Mouse (Mus musculus) small intestine, adult 2 months (tissue): Measurements from ENCODE around the gene Eif2a. TPM values are rescaled to one million over a fixed set of nuclear protein-coding genes. Genes with fewer than 3 reads are reported as not detected.
A peak's percentile ranks its signal among the peaks of the same experiment; 100 is the strongest.

ENCODE experiments used
- H3K27ac ChIP-seq: fragments of 200-500 bp; 2 replicates; pipeline ENCODE4 v1.5.1; 2012; ENCODE audit warnings: low read depth, low read length, control low read depth, inconsistent platforms; ENCODE audit not compliant: insufficient read depth
- H3K27me3 ChIP-seq: fragments of 200-500 bp; 2 replicates; pipeline ENCODE4 v1.6.1; 2012; ENCODE audit warnings: mild to moderate bottlenecking, moderate library complexity, low read length, inconsistent platforms; ENCODE audit not compliant: control insufficient read depth, insufficient read depth
- H3K36me3 ChIP-seq: fragments of 200-500 bp; 2 replicates; pipeline ENCODE4 v1.6.1; 2012; ENCODE audit warnings: mild to moderate bottlenecking, low read length, control low read depth, inconsistent platforms; ENCODE audit not compliant: control insufficient read depth, insufficient read depth
- H3K4me1 ChIP-seq: fragments of 200-500 bp; 2 replicates; pipeline ENCODE4 v1.6.1; 2012; ENCODE audit warnings: low read length, inconsistent platforms, mixed read lengths; ENCODE audit not compliant: control insufficient read depth, insufficient read depth, insufficient read length
- H3K4me3 ChIP-seq: fragments of 200-500 bp; 2 replicates; pipeline ENCODE4 v1.5.1; 2012; ENCODE audit warnings: low read depth, mild to moderate bottlenecking, control low read depth, inconsistent platforms, low read length, moderate library complexity
- CTCF ChIP-seq: fragments of 200-500 bp; IDR thresholded peaks from 2 replicates; pipeline ENCODE4 v1.5.1; 2012; ENCODE audit warnings: low read depth, mild to moderate bottlenecking, control low read depth, inconsistent platforms, low read length, moderate library complexity, mixed read lengths; ENCODE audit not compliant: insufficient replicate concordance, insufficient read length; ENCODE audit errors: extremely low read depth
- POLR2A ChIP-seq: fragments of 200-500 bp; IDR thresholded peaks from 2 replicates; pipeline ENCODE4 v1.6.1; 2012; ENCODE audit warnings: low read depth, mild to moderate bottlenecking, control low read depth, inconsistent platforms, low read length, moderate library complexity
- WGBS: fragments of 180-500 bp; shearing (Covaris S2); methylation state at CpG from one replicate; pipeline ENCODE4 v1.1.7; 2018; 5-methylcytosine and 5-hydroxymethylcytosine counted together
- polyA plus RNA-seq: library from polyadenylated mRNA; depleted of rRNA; stranded (reverse); fragments of >200 nt; gene quantifications from 2 replicates; pipeline ENCODE4 v1.2.3, GENCODE M21; 2012

Gene Eif2a
- polyA plus RNA-seq, 1 experiment, result 1.8 TPM

DNA sequence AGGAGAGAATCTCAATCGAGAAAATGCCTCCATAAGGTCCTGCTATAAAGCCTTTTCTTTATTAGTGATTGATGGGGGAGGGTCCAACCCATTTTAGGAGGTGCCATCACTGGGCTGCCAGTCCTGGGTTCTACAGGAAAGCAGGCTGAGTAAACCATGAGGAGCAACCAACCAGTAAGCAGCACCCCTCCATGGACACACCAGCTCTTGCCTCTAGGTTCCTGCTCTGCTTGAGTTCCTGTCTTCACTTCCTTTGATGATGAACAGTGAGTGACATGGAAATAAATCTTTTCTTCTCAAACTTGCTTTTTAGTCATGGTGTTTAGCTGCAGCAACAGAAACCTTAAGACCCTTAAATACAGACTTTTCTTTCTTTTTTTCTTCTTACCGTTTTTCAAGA is 4.3 kb upstream of the Eif2a start:
- 81% methylated on average over 2 of the region's 2 CpGs for WGBS
- H3K27ac ChIP-seq, result no peak overlapping the region
- TF ChIP-seq CTCF (no peak), POLR2A (no peak)
- no peak overlapping the region for H3K4me3 ChIP-seq
- no peaks in the 10 kb centered on the region for H3K27me3 ChIP-seq
- peaks cover 21% of the 10 kb centered on the region for H3K36me3 ChIP-seq
- no peaks in the 10 kb centered on the region for H3K4me1 ChIP-seq

DNA sequence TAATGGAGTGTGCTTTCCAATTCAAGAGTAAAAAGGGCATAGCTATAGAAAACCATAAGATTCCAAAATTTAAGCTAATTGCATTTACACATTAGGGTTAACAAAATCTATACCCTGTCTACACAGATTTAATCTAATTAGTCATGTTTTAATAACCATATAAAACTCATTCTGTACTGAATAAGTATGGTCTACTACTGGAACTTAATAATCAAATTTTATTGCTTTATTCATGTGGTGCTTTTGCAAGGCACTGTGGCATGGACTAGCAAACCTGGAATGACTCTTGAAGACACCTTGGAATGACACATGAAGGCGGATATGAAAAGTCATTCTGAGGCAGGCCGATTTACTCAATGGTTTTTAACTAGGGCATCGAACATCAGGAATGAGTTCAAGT is 2.2 kb upstream of the Eif2a start:
- Histone ChIP-seq H3K27ac (no peak overlapping the region), H3K36me3 (peaks cover 21% of the 10 kb centered on the region), H3K4me3 (no peak overlapping the region), H3K27me3 (no peaks in the 10 kb centered on the region), H3K4me1 (no peaks in the 10 kb centered on the region)
- TF ChIP-seq POLR2A (no peak), CTCF (no peak)
- 86% methylated on average over 3 of the region's 3 CpGs for WGBS

DNA sequence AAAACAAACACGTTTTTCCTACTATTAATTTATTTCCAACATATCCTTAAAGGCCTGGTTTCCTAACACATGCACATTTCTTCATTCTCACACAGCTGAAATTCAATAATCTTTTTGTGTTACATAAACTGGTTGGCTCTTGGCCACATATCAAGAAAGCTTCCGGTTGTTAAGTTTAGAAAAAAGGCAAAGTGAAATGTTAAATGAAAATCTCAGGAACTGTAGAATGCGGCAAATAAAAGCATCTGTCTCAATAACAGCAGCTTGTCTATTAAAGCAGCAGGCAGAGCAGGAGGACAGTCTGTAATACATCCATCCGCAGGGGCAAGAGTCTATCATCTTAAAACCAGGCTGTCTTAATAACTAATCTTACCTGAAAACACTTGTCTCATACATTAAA is 1.4 kb upstream of the Eif2a start:
- whole genome bisulfite sequencing, result 13% methylated on average over 4 of the region's 4 CpGs
- Histone ChIP-seq H3K27ac (no peak overlapping the region), H3K4me1 (no peaks in the 10 kb centered on the region), H3K27me3 (no peaks in the 10 kb centered on the region), H3K36me3 (peaks cover 21% of the 10 kb centered on the region), H3K4me3 (no peak overlapping the region)
- TF ChIP-seq CTCF, result no peak
- no peak for TF ChIP-seq POLR2A

DNA sequence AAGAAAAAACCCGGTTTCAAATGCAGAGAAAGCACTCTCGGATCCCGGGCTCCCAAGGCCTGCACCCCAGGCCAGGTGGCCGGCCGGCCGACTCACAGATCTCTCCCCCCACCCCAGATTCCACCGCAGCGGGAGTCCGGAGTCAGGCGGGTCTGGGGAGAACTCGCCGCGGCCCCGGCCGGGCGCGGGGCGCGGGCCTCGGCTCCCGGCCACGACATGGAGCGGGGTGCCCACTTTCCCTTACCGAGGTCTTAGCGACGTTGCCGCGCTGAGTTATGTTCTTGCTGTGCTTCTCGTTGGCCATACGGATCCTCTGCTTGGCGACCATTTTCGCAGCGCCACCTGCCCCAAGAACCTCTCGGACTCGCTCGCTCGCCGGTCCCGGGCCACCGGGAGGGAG is 455 bp upstream of the Eif2a start:
- peak overlapping the region; percentile 91 for H3K27ac ChIP-seq
- no peak for TF ChIP-seq POLR2A
- no peak for TF ChIP-seq CTCF
- H3K4me1 ChIP-seq, result no peaks in the 10 kb centered on the region
- H3K36me3 ChIP-seq, result peaks cover 21% of the 10 kb centered on the region
- H3K4me3 ChIP-seq, result peak overlapping the region; percentile 89
- H3K27me3 ChIP-seq, result no peaks in the 10 kb centered on the region
- under 1% methylated on average over 40 of the region's 40 CpGs for WGBS

DNA sequence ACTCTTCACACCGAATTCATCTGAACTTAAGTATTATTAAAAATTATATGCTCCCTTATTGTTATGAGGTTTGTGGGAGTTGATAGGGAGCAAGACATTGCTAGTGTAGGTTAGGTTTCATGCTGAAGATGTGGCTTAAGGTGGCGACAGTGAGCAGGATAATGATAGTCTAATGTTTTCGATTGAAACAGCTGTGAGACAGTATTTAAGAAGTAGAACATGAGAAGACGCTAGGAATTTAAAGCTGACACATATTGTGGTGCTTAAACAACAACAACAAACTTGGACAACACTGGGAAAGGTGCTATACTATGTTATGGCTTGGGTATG is 752 bp downstream of the Eif2a start:
- TF ChIP-seq CTCF, result no peak
- Histone ChIP-seq H3K4me1 (no peaks in the 10 kb centered on the region), H3K27me3 (no peaks in the 10 kb centered on the region), H3K27ac (peak overlapping the region; percentile 37; the same call in 1 of the 2 replicates), H3K4me3 (no peak overlapping the region), H3K36me3 (peaks cover 17% of the 10 kb centered on the region)
- WGBS, result 2% methylated on average over 4 of the region's 4 CpGs

DNA sequence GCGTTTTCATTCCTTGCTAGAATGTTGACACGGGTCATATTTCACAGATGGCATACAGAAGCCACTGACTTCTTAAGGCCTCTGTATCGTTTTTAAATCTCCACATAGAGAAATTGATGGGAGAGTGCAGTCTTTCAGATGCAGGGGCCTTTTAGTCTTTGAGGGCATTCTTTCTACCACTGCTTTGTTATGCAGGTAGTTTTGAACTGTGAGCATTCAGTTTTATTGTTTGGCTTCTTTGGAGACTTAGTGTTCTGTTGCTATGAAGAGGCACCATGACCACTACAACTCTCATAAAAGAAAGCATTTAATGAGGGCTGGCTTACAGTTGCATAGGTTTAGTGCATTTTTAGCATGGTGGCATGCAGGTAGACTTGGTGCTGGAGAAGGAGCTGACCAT is 11.0 kb downstream of the Eif2a start:
- TF ChIP-seq POLR2A (no peak), CTCF (no peak)
- no peaks in the 10 kb centered on the region for H3K27me3 ChIP-seq
- 94% methylated on average over 3 of the region's 3 CpGs for WGBS
- peaks cover 29% of the 10 kb centered on the region for H3K36me3 ChIP-seq
- H3K4me3 ChIP-seq, result no peak overlapping the region
- H3K4me1 ChIP-seq, result no peaks in the 10 kb centered on the region
- H3K27ac ChIP-seq, result no peak overlapping the region

DNA sequence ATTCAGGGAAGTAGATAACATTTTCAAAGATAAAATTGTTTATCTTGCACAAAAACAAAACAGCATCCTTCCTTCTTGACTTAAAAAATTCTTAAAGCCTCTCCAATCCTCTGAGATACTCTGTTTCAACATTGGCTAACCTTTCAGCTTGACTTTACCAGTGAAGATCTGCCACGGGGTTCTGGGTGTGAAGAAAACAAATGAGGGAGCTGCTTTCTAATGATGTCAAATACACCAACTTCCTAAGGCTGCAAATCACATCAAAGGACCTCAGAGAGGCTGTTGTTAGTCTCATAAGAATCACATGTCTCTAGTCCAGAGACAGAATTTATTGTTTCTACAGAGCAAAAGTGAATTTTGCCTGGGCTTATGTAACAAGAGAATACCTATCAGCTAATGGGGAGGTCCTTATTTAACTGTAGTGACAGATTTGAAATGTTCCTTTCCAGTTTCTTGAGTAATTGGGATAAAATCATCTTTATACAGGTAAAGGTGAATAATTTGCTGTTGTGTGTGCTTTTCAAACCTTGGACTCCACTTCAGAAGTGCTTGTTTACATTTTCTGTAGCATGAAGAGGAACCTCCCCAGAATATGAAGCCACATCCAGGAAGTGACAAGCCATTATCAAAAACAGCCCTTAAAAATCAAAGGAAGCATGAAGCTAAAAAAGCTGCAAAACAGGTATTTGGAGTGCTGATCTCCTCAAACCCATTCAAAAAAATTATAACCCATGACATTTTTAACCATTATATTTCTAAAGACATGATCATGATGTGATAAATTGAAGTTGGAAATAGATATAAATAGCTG is 26.6 kb downstream of the Eif2a start:
- H3K36me3 ChIP-seq, result peaks cover 49% of the 10 kb centered on the region
- H3K4me1 ChIP-seq, result no peaks in the 10 kb centered on the region
- TF ChIP-seq POLR2A (no peak), CTCF (no peak)
- WGBS, result 71% methylated on average over 1 of the region's 1 CpGs
- no peak overlapping the region for H3K4me3 ChIP-seq
- no peaks in the 10 kb centered on the region for H3K27me3 ChIP-seq
- H3K27ac ChIP-seq, result no peak overlapping the region
